In genomic region chr10:44176120-44176519, GRCm38 (mm10) we compare ENCODE assay signal across 24 mouse cellular contexts. TPM values are rescaled to one million over a fixed set of nuclear protein-coding genes. Genes with fewer than 3 reads are reported as not detected.
DNase-seq lines count a peak whose midpoint lies in the region; ATAC-seq and TF ChIP-seq lines count a peak whose summit lies in the region.
"Had no signal": no experiment of that assay in that cellular context is flagged by ENCODE, and none has a peak within 500 bp of the region (broad histone marks: within the 10 kb centered on the region; RNA-seq: fewer than 3 reads in every experiment).

No protein-coding gene starts in this region.

- H3K4me2 ChIP-seq in liver, embryonic 14.5 days (ENCODE audit: low read depth) = no peak overlapping the region
- no peak overlapping the region for H3K4me2 ChIP-seq in midbrain, embryonic 16.5 days (ENCODE audit: low read length)
- H3K4me2 ChIP-seq: embryonic facial prominence, embryonic 12.5 days; forebrain, embryonic 13.5 days; hindbrain, embryonic 14.5 days; midbrain, embryonic 13.5 days had no signal

- no peak for TF ChIP-seq EP300 in liver, embryonic 14.5 days (IDR thresholded peaks at IDR 0.05; ENCODE audit: low read depth)

- H3K27ac ChIP-seq in liver, embryonic 14.5 days = no peak overlapping the region
- no peak overlapping the region for H3K27ac ChIP-seq in midbrain, embryonic 16.5 days (ENCODE audit: low read length)
- H3K27ac ChIP-seq: embryonic facial prominence, embryonic 12.5 days; forebrain, embryonic 13.5 days; heart, adult 2 months; hindbrain, embryonic 14.5 days; kidney, postnatal 0 days; midbrain, embryonic 13.5 days had no signal

- no peaks in the 10 kb centered on the region for H3K36me3 ChIP-seq in liver, embryonic 14.5 days (replicated peaks; ENCODE audit: control insufficient read depth, insufficient read depth, low read depth)
- H3K36me3 ChIP-seq in midbrain, embryonic 16.5 days (ENCODE audit: control insufficient read depth, insufficient read depth, low read length) = no peaks in the 10 kb centered on the region
- H3K36me3 ChIP-seq: embryonic facial prominence, embryonic 12.5 days; midbrain, embryonic 13.5 days had no signal

- peaks cover 5 to 12% of the 10 kb centered on the region in 2 experiments; a peak in 3 of 4 replicates for H3K4me1 ChIP-seq in liver, embryonic 14.5 days (replicated peaks; ENCODE audit: control insufficient read depth in 2 of 2, insufficient read depth in 2 of 2, low read length in 1 of 2)
- H3K4me1 ChIP-seq in midbrain, embryonic 16.5 days (ENCODE audit: control insufficient read depth, insufficient read depth, low read length) = no peaks in the 10 kb centered on the region
- H3K4me1 ChIP-seq: embryonic facial prominence, embryonic 12.5 days; forebrain, embryonic 13.5 days; midbrain, embryonic 13.5 days had no signal

- peak; percentile 43; the same call in 1 of the 2 replicates for ATAC-seq in liver, embryonic 14.5 days (ENCODE audit: insufficient read depth)
- ATAC-seq in granulocyte monocyte progenitor cell, adult 5-6 weeks (replicated peaks; ENCODE audit: poor library complexity, severe bottlenecking) = peak; percentile 52
- ATAC-seq in megakaryocyte-erythroid progenitor cell, adult 5-6 weeks (replicated peaks; ENCODE audit: low FRiP score, low TSS enrichment, poor library complexity, severe bottlenecking) = peak; percentile 51
- no peak for ATAC-seq in midbrain, embryonic 16.5 days
- ATAC-seq: forebrain, embryonic 13.5 days; midbrain, embryonic 13.5 days had no signal

- no peaks in the 10 kb centered on the region; the same call in 1 of the 2 replicates for H3K27me3 ChIP-seq in liver, embryonic 14.5 days (ENCODE audit: control insufficient read depth, insufficient read depth, low read length)
- no peaks in the 10 kb centered on the region for H3K27me3 ChIP-seq in midbrain, embryonic 16.5 days (ENCODE audit: control insufficient read depth, insufficient read depth, low read depth, low read length)
- H3K27me3 ChIP-seq: embryonic facial prominence, embryonic 12.5 days; forebrain, embryonic 13.5 days; midbrain, embryonic 13.5 days had no signal

- no peak for TF ChIP-seq CTCF in liver, embryonic 14.5 days (IDR thresholded peaks at IDR 0.05; ENCODE audit: low read depth)

- H3K4me3 ChIP-seq in liver, embryonic 14.5 days (ENCODE audit: insufficient read depth in 1 of 2, low read depth in 2 of 2, low read length in 2 of 2) = no peak overlapping the region
- H3K4me3 ChIP-seq in midbrain, embryonic 16.5 days (ENCODE audit: low read depth, low read length) = no peak overlapping the region
- H3K4me3 ChIP-seq: embryonic facial prominence, embryonic 12.5 days; erythroblast, embryonic 14.5 days; forebrain, embryonic 13.5 days; heart, adult 2 months; midbrain, embryonic 13.5 days had no signal

- no peak overlapping the region for H3K9ac ChIP-seq in liver, embryonic 14.5 days (replicated peaks)
- H3K9ac ChIP-seq in midbrain, embryonic 16.5 days (ENCODE audit: low read depth, low read length) = no peak overlapping the region
- H3K9ac ChIP-seq: embryonic facial prominence, embryonic 12.5 days; forebrain, embryonic 13.5 days; hindbrain, embryonic 14.5 days; midbrain, embryonic 13.5 days had no signal

- no peak for DNase-seq in liver, embryonic 14.5 days (ENCODE audit: low read depth in 3 of 3, low spot score in 3 of 3)
- DNase-seq in liver (no peak), NIH3T3 (ENCODE audit: low read depth) (peak; percentile 65)
- no peak for DNase-seq in frontal cortex, postnatal 10 days (ENCODE audit: low spot score in 2 of 2)
- no peak for DNase-seq in left cerebral cortex, adult 8-10 months (ENCODE audit: low spot score in 2 of 2)
- DNase-seq: adrenal gland, postnatal 36 days; cerebellum, adult 11 months; cerebellum, adult 9-11 months; gastrocnemius, postnatal 10 days; heart, adult 2 months; heart, postnatal 36 days; kidney, adult 2 months; lung, postnatal 10 days; right cerebral cortex, postnatal 14 days; thymus, postnatal 14 days had no signal

- H3K9me3 ChIP-seq in liver, embryonic 14.5 days (ENCODE audit: control insufficient read depth, low read length) = no peaks in the 10 kb centered on the region
- no peaks in the 10 kb centered on the region for H3K9me3 ChIP-seq in midbrain, embryonic 16.5 days (replicated peaks; ENCODE audit: control insufficient read depth, low read length, poor library complexity, severe bottlenecking)
- H3K9me3 ChIP-seq: embryonic facial prominence, embryonic 12.5 days; forebrain, embryonic 13.5 days; midbrain, embryonic 13.5 days had no signal

- WGBS in liver, embryonic 14.5 days (ENCODE audit: insufficient replicate concordance) = 53% methylated on average over 5 of the region's 5 CpGs
- 95% methylated on average over 5 of the region's 5 CpGs for WGBS in midbrain, embryonic 16.5 days

RNA-seq across cellular contexts. Expression of gene Crybg1, which starts 27.5 kb away (rescaled TPM):
- 0.22 and 0.25 TPM in 2 replicates for polyA plus RNA-seq in liver, embryonic 14.5 days (2012; rRNA removed)
- 0.48 and 0.54 TPM in 2 replicates for polyA plus RNA-seq in liver, embryonic 14.5 days (2014; fragmentation: Nextera tagmentation; extraction: Ambion mirVana)
- 0.15 and 0.28 TPM in 2 replicates for total RNA-seq in granulocyte monocyte progenitor cell, adult 5-6 weeks (2014; fragmentation: Nextera tagmentation)
- 0.31 and 0.47 TPM in 2 replicates for total RNA-seq in granulocyte monocyte progenitor cell, adult 5-6 weeks (2017)
- total RNA-seq in megakaryocyte-erythroid progenitor cell, adult 5-6 weeks (2014; fragmentation: Nextera tagmentation) = 0.44 and 1.9 TPM in 2 replicates
- total RNA-seq in megakaryocyte-erythroid progenitor cell, adult 5-6 weeks (2017) = 1.1 TPM in 1 of 2 replicates, not detected in the other
- under 1 TPM; 0.59 to 0.85 (median 0.67) TPM for total RNA-seq in left cerebral cortex, adult 8-10 months (2022)
- polyA plus RNA-seq in midbrain, embryonic 16.5 days (2015; fragmentation: Nextera tagmentation; extraction: Ambion mirVana) = 0.14 and 0.16 TPM in 2 replicates
